Mouse (Mus musculus): ENCODE results near the gene Axl.

GRCm38 (mm10) chr7:25787456-25788219 is 867 bp downstream of the Axl start:
- TF ChIP-seq CTCF (IDR thresholded peaks at IDR 0.05; ENCODE audit: low read depth, low read length): no peak
- TF ChIP-seq POLR2A (IDR thresholded peaks at IDR 0.05; ENCODE audit: borderline replicate concordance, low read depth, low read length): no peak

All from bone marrow macrophage, adult 2 months (primary cell).